Mouse (Mus musculus) forebrain, embryonic 14.5 days (tissue): ENCODE data around the gene Lrrc39. TPM values are rescaled to one million over a fixed set of nuclear protein-coding genes. Genes with fewer than 3 reads are reported as not detected.

Experiments
- ATAC-seq: fragments of 200-750 bp; cut with Nextera tagmentation; 2 replicates; pipeline ENCODE4 v1.8.0; 2017; ENCODE audit warnings: mild to moderate bottlenecking, moderate library complexity
- DNase-seq: peaks from one replicate; pipeline ENCODE4 v3.0.0-alpha.2; 2015; ENCODE audit warnings: low spot score
- H3K27ac ChIP-seq: fragments of 300-500 bp; sonication (generic); 2 replicates; pipeline ENCODE4 v1.5.1; 2014; ENCODE audit warnings: low read depth, mild to moderate bottlenecking, control low read depth, low read length, moderate library complexity
- H3K27me3 ChIP-seq: fragments of 300-500 bp; sonication (generic); replicated peaks from 2 replicates; pipeline ENCODE4 v1.6.1; 2014; ENCODE audit warnings: low read length, control low read depth, mixed read lengths; ENCODE audit not compliant: control insufficient read depth, insufficient read depth
- H3K36me3 ChIP-seq: fragments of 300-500 bp; sonication (generic); 2 replicates; pipeline ENCODE4 v1.6.1; 2014; ENCODE audit warnings: low read length, control low read depth; ENCODE audit not compliant: control insufficient read depth, insufficient read depth
- H3K4me1 ChIP-seq: fragments of 300-500 bp; sonication (generic); 2 replicates; pipeline ENCODE4 v1.6.1; 2014; ENCODE audit warnings: antibody characterized with exemption, low read length, control low read depth; ENCODE audit not compliant: control insufficient read depth, insufficient read depth
- H3K4me2 ChIP-seq: fragments of 300-500 bp; sonication (generic); 2 replicates; pipeline ENCODE4 v1.6.1; 2014; ENCODE audit warnings: mild to moderate bottlenecking, control low read depth, low read length
- H3K4me3 ChIP-seq: fragments of 300-500 bp; sonication (generic); 2 replicates; pipeline ENCODE4 v1.5.1; 2014; ENCODE audit warnings: low read depth, low read length, control low read depth
- H3K9ac ChIP-seq: fragments of 300-500 bp; sonication (generic); 2 replicates; pipeline ENCODE4 v1.6.1; 2014; ENCODE audit warnings: mild to moderate bottlenecking, low read length, control low read depth, moderate library complexity
- H3K9me3 ChIP-seq: fragments of 300-500 bp; sonication (generic); replicated peaks from 2 replicates; pipeline ENCODE4 v1.6.1; 2016; ENCODE audit warnings: low read length, control low read depth, mixed read lengths; ENCODE audit not compliant: control insufficient read depth
- WGBS: fragments of 180-500 bp; shearing (Covaris S2); extraction: QIAGEN DNeasy Blood & Tissue Kit; methylation state at CpG from one replicate; pipeline ENCODE4 v1.1.7; 2014; 5-methylcytosine and 5-hydroxymethylcytosine counted together
- polyA plus RNA-seq: library from polyadenylated mRNA; unstranded; fragments of >200 nt; fragmentation: Nextera tagmentation; extraction: Ambion mirVana; gene quantifications from 2 replicates; pipeline ENCODE4 v1.2.1, GENCODE M21; 2014

Lrrc39 gene
- polyA plus RNA-seq, 1 experiment from 2014 or later = 0.28 TPM

DNA sequence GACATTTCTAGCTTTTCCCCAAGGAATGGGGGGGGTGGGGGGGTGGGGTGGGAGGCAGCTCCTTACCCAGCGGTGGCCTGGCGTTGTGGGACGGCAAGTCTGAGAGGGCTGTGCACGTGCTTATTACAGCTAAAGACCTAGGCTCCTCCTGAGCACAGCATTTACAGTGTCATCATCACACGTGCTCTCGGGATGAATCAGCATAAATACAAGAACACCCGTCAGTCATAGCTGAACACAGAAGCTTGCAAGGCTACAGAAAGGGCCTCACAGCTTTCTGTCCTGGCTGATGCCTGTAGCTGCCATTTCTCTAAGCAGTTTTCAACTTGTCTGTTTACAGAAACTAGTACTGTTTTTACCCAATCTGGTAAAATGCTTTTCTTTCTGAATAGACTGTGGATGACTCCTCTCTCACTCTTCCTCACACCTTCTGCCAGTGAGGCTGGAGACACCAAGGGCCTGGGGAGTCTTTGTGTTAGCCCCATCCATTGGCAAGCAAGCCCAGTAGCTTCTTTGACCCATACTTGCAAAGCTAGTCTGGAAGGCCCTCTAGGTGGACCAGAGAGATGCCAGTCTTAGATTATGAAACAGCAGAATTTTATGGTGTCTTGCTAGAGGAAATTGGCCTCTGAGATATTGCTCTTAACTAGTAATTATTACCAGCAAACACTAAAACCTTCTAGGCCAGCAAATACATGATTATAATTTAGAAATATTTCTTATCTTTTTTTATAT, 58.0 kb downstream of the Lrrc39 start:
- Histone ChIP-seq H3K9ac (no peak overlapping the region), H3K36me3 (peaks cover 48% of the 10 kb centered on the region)
- 92% methylated on average over 7 of the region's 7 CpGs for WGBS

DNA sequence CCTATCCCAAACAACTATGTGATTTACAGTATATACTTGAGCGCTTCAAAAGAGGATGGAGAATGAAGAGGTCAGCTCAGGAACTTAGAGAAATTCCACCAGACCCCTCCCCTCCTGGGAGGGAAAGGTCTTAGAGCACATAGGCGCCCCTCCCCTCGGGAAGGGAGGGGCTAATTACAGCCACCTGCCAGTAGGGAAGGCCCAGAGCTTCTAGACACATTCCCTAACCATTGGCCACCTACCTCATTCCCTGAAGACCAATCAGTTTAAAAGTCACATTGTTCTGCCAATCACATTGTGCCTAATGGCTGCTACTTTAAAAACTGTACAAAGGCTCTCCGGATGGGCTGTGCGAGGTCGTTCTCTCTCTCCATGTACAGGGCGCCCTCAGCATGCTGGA, 59.9 kb downstream of the Lrrc39 start:
- WGBS = 92% methylated on average over 7 of the region's 7 CpGs
- H3K4me1 ChIP-seq = no peaks in the 10 kb centered on the region
- no peak overlapping the region for H3K27ac ChIP-seq
- no peak overlapping the region for H3K4me3 ChIP-seq
- H3K27me3 ChIP-seq = no peaks in the 10 kb centered on the region
- H3K9me3 ChIP-seq = no peaks in the 10 kb centered on the region
- DNase-seq (no peak), ATAC-seq (no peak)
- H3K9ac ChIP-seq = no peak overlapping the region
- H3K4me2 ChIP-seq = no peak overlapping the region
- H3K36me3 ChIP-seq = peaks cover 40% of the 10 kb centered on the region

More for the DNA sequence above, 58.0 kb downstream of the Lrrc39 start:
- DNase-seq = no peak
- Histone ChIP-seq H3K4me1 (no peaks in the 10 kb centered on the region), H3K4me3 (no peak overlapping the region), H3K27ac (no peak overlapping the region), H3K27me3 (no peaks in the 10 kb centered on the region), H3K9me3 (no peaks in the 10 kb centered on the region), H3K4me2 (no peak overlapping the region)
- no peak for ATAC-seq

GRCm38 (mm10) chr3:116631459-116631858, 68.7 kb downstream of the Lrrc39 start:
- Histone ChIP-seq H3K27me3 (no peaks in the 10 kb centered on the region), H3K36me3 (peaks cover 55% of the 10 kb centered on the region), H3K4me3 (no peak overlapping the region), H3K4me1 (no peaks in the 10 kb centered on the region), H3K27ac (no peak overlapping the region), H3K9ac (no peak overlapping the region), H3K4me2 (no peak overlapping the region), H3K9me3 (no peaks in the 10 kb centered on the region)
- 57% methylated on average over 1 of the region's 1 CpGs for WGBS
- ATAC-seq (peak; percentile 55; the same call in 1 of the 2 replicates), DNase-seq (no peak)

Other genes starting within 250 kb of the Lrrc39 start
- 7.4 and 7.7 TPM in 2 replicates for gene Cdc14a, start 138.9 kb upstream of the Lrrc39 start, polyA plus RNA-seq
- gene Rtca, start 54.8 kb upstream of the Lrrc39 start, polyA plus RNA-seq = 116 and 123 TPM in 2 replicates
- 6.2 and 8.4 TPM in 2 replicates for gene Dbt, start 49.9 kb upstream of the Lrrc39 start, polyA plus RNA-seq
- gene Sass6, start 32.0 kb downstream of the Lrrc39 start, polyA plus RNA-seq = 15.0 and 18.2 TPM in 2 replicates
- gene Trmt13, start 51.6 kb downstream of the Lrrc39 start, polyA plus RNA-seq = 14.1 and 19.6 TPM in 2 replicates
- gene Mfsd14a, start 99.7 kb downstream of the Lrrc39 start, polyA plus RNA-seq = 80.8 and 88.0 TPM in 2 replicates
- not detected in 2 replicates for gene Gm43191, start 118.3 kb downstream of the Lrrc39 start, polyA plus RNA-seq
- 4.6 and 5.6 TPM in 2 replicates for gene Slc35a3, start 149.9 kb downstream of the Lrrc39 start, polyA plus RNA-seq
- gene Agl, start 245.2 kb downstream of the Lrrc39 start, polyA plus RNA-seq = 10.7 and 11.8 TPM in 2 replicates